Mouse (Mus musculus): ENCODE measurements around the gene Prc1. TPM values are rescaled to one million over a fixed set of nuclear protein-coding genes. Genes with fewer than 3 reads are reported as not detected.

The Prc1 gene
- 66.9 and 68.7 TPM in 2 replicates for polyA plus RNA-seq (2012; ENCODE audit: insufficient read depth, insufficient read length, missing spikeins)

GRCm38 (mm10) chr7:80294062-80294763 is at the start of gene Prc1:
Gene Prc1 (plus strand): TSS chr7:80294450.
- Histone ChIP-seq H3K4me3 (ENCODE audit: insufficient read depth, low read length) (peak within 1 kb of the TSS; percentile 70), H3K27ac (ENCODE audit: insufficient read depth, low read depth, low read length) (peak within 1 kb of the TSS; percentile 31), H3K4me1 (ENCODE audit: control insufficient read depth, insufficient read depth, low read length) (peaks cover 21% of the 10 kb centered on the region)
- TF ChIP-seq CTCF (IDR thresholded peaks at IDR 0.05; ENCODE audit: low read depth, low read length), result no peak
- no peak for TF ChIP-seq POLR2A (IDR thresholded peaks at IDR 0.05; ENCODE audit: borderline replicate concordance, low read depth, low read length)

- Histone ChIP-seq H3K27ac (ENCODE audit: insufficient read depth, low read depth, low read length) (no peak overlapping the region), H3K4me1 (ENCODE audit: control insufficient read depth, insufficient read depth, low read length) (0 out of 2 replicates have a peak, but pooled peaks cover 3% of the 10 kb centered on the region), H3K4me3 (ENCODE audit: insufficient read depth, low read length) (no peak overlapping the region)
- TF ChIP-seq POLR2A (IDR thresholded peaks at IDR 0.05; ENCODE audit: borderline replicate concordance, low read depth, low read length) (no peak), CTCF (IDR thresholded peaks at IDR 0.05; ENCODE audit: low read depth, low read length) (no peak)
Measured at GRCm38 (mm10) chr7:80244851-80245250, 49.4 kb upstream of the Prc1 start.

- TF ChIP-seq POLR2A (IDR thresholded peaks at IDR 0.05; ENCODE audit: borderline replicate concordance, low read depth, low read length) (no peak), CTCF (IDR thresholded peaks at IDR 0.05; ENCODE audit: low read depth, low read length) (0 out of 2 replicates have a peak, but pooled peaks have one; percentile 4)
- 0 out of 2 replicates have a peak, but pooled peaks cover 3% of the 10 kb centered on the region for H3K4me1 ChIP-seq (ENCODE audit: control insufficient read depth, insufficient read depth, low read length)
- peak within 1 kb of the TSS; percentile 73 for H3K4me3 ChIP-seq (ENCODE audit: insufficient read depth, low read length)
- peak within 1 kb of the TSS; percentile 41 for H3K27ac ChIP-seq (ENCODE audit: insufficient read depth, low read depth, low read length)
Measured at GRCm38 (mm10) chr7:80246148-80246721, 48.0 kb upstream of the Prc1 start, which contains the start of gene Ttll13. Gene Ttll13 (plus strand): TSS chr7:80246376.

GRCm38 (mm10) chr7:80246859-80247258 is 47.4 kb upstream of the Prc1 start:
- TF ChIP-seq CTCF (IDR thresholded peaks at IDR 0.05; ENCODE audit: low read depth, low read length) (no peak), POLR2A (IDR thresholded peaks at IDR 0.05; ENCODE audit: borderline replicate concordance, low read depth, low read length) (no peak)
- H3K4me1 ChIP-seq (ENCODE audit: control insufficient read depth, insufficient read depth, low read length), result 0 out of 2 replicates have a peak, but pooled peaks cover 3% of the 10 kb centered on the region
- peak overlapping the region; percentile 73; the same call in 1 of the 2 replicates for H3K4me3 ChIP-seq (ENCODE audit: insufficient read depth, low read length)
- H3K27ac ChIP-seq (ENCODE audit: insufficient read depth, low read depth, low read length), result no peak overlapping the region

- Histone ChIP-seq H3K4me1 (ENCODE audit: control insufficient read depth, insufficient read depth, low read length) (no peaks in the 10 kb centered on the region), H3K27ac (ENCODE audit: insufficient read depth, low read depth, low read length) (no peak overlapping the region), H3K4me3 (ENCODE audit: insufficient read depth, low read length) (no peak overlapping the region)
- TF ChIP-seq CTCF (IDR thresholded peaks at IDR 0.05; ENCODE audit: low read depth, low read length) (no peak), POLR2A (IDR thresholded peaks at IDR 0.05; ENCODE audit: borderline replicate concordance, low read depth, low read length) (no peak)
Measured at GRCm38 (mm10) chr7:80252437-80252836, 41.8 kb upstream of the Prc1 start.

GRCm38 (mm10) chr7:80252886-80253285 is 41.4 kb upstream of the Prc1 start:
- TF ChIP-seq POLR2A (IDR thresholded peaks at IDR 0.05; ENCODE audit: borderline replicate concordance, low read depth, low read length), result no peak
- H3K27ac ChIP-seq (ENCODE audit: insufficient read depth, low read depth, low read length), result no peak overlapping the region
- H3K4me3 ChIP-seq (ENCODE audit: insufficient read depth, low read length), result no peak overlapping the region
- H3K4me1 ChIP-seq (ENCODE audit: control insufficient read depth, insufficient read depth, low read length), result no peaks in the 10 kb centered on the region

GRCm38 (mm10) chr7:80255981-80256380 is 38.3 kb upstream of the Prc1 start:
- H3K4me1 ChIP-seq (ENCODE audit: control insufficient read depth, insufficient read depth, low read length), result peaks cover 6% of the 10 kb centered on the region; the same call in 1 of the 2 replicates
- H3K27ac ChIP-seq (ENCODE audit: insufficient read depth, low read depth, low read length), result no peak overlapping the region
- TF ChIP-seq POLR2A (IDR thresholded peaks at IDR 0.05; ENCODE audit: borderline replicate concordance, low read depth, low read length) (no peak), CTCF (IDR thresholded peaks at IDR 0.05; ENCODE audit: low read depth, low read length) (no peak)
- H3K4me3 ChIP-seq (ENCODE audit: insufficient read depth, low read length), result no peak overlapping the region

GRCm38 (mm10) chr7:80257706-80258105 is 36.5 kb upstream of the Prc1 start:
- H3K27ac ChIP-seq (ENCODE audit: insufficient read depth, low read depth, low read length), result no peak overlapping the region
- TF ChIP-seq POLR2A (IDR thresholded peaks at IDR 0.05; ENCODE audit: borderline replicate concordance, low read depth, low read length) (no peak), CTCF (IDR thresholded peaks at IDR 0.05; ENCODE audit: low read depth, low read length) (no peak)
- H3K4me1 ChIP-seq (ENCODE audit: control insufficient read depth, insufficient read depth, low read length), result peaks cover 10% of the 10 kb centered on the region; the same call in 1 of the 2 replicates
- no peak overlapping the region for H3K4me3 ChIP-seq (ENCODE audit: insufficient read depth, low read length)

GRCm38 (mm10) chr7:80260625-80261371 is 33.5 kb upstream of the Prc1 start, which contains the start of gene Ngrn:
Gene Ngrn (plus strand): TSS chr7:80261215.
- peaks cover 10% of the 10 kb centered on the region; the same call in 1 of the 2 replicates for H3K4me1 ChIP-seq (ENCODE audit: control insufficient read depth, insufficient read depth, low read length)
- H3K27ac ChIP-seq (ENCODE audit: insufficient read depth, low read depth, low read length), result peak within 1 kb of the TSS; percentile 44
- peak within 1 kb of the TSS; percentile 84 for H3K4me3 ChIP-seq (ENCODE audit: insufficient read depth, low read length)
- no peak for TF ChIP-seq POLR2A (IDR thresholded peaks at IDR 0.05; ENCODE audit: borderline replicate concordance, low read depth, low read length)
- TF ChIP-seq CTCF (IDR thresholded peaks at IDR 0.05; ENCODE audit: low read depth, low read length), result no peak

Measured in bone marrow macrophage, adult 2 months (primary cell).